Mouse (Mus musculus) right cerebral cortex, adult 18-20 months (tissue): ENCODE measurements at regions not wholly inside any gene's neighbourhood (a gene's known extent, or its start where the extent isn't known, plus 50 kb on each side); places are given as distances from the start of the nearest gene placed in this dataset.

ENCODE experiments used
- DNase-seq: peaks from one replicate; pipeline ENCODE4 v3.0.0; 2022; ENCODE audit warnings: mixed read lengths

- no peak for DNase-seq
These were observed 102.2 kb upstream of the Kit start for GRCm38 (mm10) chr5:75472484-75472883.

GRCm38 (mm10) chr5:75475414-75475813, 99.3 kb upstream of the Kit start:
- no peak for DNase-seq

- DNase-seq = no peak
These were observed 96.2 kb upstream of the Kit start for GRCm38 (mm10) chr5:75478499-75478898.

- DNase-seq = no peak
These were observed 95.6 kb upstream of the Kit start for GRCm38 (mm10) chr5:75479149-75479548.

- no peak for DNase-seq
These were observed 93.1 kb upstream of the Kit start for GRCm38 (mm10) chr5:75481595-75481994.

GRCm38 (mm10) chr5:75484330-75484729, 90.4 kb upstream of the Kit start:
- DNase-seq = no peak

GRCm38 (mm10) chr5:75490806-75491205, 83.9 kb upstream of the Kit start:
- DNase-seq = no peak

GRCm38 (mm10) chr5:75494143-75494542, 80.6 kb upstream of the Kit start:
- DNase-seq = no peak

GRCm38 (mm10) chr5:75499053-75499452, 75.7 kb upstream of the Kit start:
- DNase-seq = no peak

GRCm38 (mm10) chr5:75499695-75500094, 75.0 kb upstream of the Kit start:
- no peak for DNase-seq

GRCm38 (mm10) chr5:75500654-75501416, 73.9 kb upstream of the Kit start:
- DNase-seq = no peak

- no peak for DNase-seq
These were observed 71.0 kb upstream of the Kit start for GRCm38 (mm10) chr5:75503673-75504072.

- no peak for DNase-seq
These were observed 61.9 kb upstream of the Kit start for GRCm38 (mm10) chr5:75512521-75513422.

- no peak for DNase-seq
These were observed 56.5 kb upstream of the Kit start for GRCm38 (mm10) chr5:75518213-75518612.

- no peak for DNase-seq
These were observed 51.6 kb upstream of the Kit start for GRCm38 (mm10) chr5:75523041-75523678.
